Mouse (Mus musculus): ENCODE measurements at regions not wholly inside any gene's neighbourhood (a gene's known extent, or its start where the extent isn't known, plus 50 kb on each side); places are given as distances from the start of the nearest gene placed in this dataset.
A peak's percentile ranks its signal among the peaks of the same experiment; 100 is the strongest.

DNA sequence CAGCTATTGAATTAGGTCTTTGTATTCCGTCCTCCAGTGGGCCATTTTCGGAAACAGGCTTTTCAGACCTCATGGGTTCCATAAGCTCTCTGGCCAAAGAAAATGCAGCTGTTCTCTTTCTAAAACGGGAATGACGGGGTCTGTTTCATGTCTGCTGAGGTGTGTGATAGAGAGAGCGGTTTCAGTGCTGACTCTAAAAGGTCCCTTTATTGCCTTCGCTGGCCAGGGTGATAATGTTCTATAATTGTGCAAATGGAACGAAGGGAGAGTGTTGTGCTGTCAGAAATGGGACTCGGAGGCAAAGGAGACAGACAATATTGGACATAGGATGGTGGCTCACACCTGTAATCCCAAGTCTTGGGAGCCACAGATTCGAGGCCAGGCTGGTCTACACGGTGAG, 53.5 kb upstream of the Osbpl8 start:
- DNase-seq (ENCODE audit: low spot score) = no peak

DNA sequence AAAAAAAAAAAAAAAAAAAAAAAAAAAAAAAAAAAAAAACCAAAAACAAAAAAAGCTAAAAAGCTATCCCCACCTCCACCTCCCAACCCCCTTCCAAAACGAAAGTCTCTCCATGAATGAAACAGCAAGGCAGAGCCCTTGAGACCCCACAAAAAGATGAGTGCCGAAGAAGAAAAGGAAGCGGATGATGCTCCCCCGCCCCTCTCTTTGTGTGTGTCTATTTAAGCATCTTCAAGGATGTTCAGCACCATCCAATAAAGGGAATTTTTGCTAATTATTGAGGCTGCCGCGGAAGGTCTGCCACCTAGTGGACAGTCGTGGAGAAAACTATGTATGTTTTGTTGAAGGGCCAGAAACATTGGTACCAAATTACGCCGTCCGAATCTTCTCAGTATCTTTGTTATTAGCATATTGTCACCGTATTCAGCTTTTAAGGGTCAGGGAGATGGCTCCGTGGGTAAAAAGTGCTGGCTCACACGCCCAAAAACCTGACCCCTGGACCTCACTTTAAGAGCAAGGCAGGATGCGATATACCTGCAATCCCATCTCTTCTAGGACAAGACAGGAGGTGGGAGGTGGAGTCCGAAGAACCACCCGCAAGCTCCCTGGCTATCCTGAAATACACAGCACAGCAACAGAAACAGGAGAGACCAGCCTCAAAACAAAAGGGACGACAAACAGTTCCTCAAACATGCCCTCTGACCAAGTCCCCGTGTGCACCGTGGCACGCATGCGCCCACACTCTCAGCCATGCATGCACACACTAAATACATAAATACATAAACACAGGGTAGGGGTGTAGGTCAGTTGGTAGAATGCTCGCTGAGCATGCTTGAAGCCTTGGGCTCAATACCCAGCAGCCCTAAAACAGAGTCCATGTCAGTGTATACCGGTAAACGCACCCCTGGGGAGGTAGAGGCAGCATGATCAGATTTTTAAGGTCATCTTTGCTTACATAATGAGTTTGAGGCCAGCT, 55.6 kb upstream of the Osbpl8 start:
- DNase-seq (ENCODE audit: low spot score) = peak; percentile 49

DNA sequence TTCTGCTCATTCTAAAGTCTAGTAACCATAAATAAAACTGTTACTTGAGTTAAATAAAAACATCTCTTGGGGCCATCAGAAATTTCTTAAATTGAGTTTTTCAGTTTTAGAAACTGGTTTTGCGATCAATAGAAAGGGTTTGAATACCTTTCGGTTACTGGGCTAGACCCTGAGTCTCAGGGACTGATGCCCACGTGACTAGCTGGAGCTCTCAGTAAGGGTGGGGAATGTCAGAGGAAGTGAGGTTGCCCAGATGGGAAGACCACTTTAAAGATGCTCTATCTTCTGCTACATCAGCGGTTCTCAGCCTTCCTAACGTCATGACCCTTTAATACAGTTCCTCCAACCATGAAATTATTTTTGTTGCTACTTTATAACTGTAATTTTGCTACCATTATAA, 56.7 kb upstream of the Osbpl8 start:
- no peak for DNase-seq (ENCODE audit: low spot score)

DNA sequence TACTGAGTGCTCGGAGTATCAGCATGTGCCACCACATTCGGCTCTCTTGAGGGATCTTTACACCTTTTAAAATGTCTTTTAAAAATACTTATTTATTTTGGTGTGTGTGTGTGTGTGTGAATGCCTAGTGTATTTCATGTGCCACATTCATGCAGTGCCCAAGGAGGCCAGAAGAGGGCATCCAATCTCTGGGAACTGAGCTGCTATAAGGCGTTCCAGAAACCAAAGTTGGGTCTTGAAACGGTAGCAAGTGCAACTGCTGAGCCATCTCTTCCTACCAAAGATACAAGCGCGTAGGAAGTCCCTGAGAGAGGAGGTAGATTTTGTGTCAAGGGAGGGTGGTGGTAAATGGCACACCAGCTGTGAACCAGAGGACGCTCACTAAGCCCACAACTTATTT, 57.2 kb upstream of the Osbpl8 start:
- peak; percentile 62 for DNase-seq (ENCODE audit: low spot score)

DNA sequence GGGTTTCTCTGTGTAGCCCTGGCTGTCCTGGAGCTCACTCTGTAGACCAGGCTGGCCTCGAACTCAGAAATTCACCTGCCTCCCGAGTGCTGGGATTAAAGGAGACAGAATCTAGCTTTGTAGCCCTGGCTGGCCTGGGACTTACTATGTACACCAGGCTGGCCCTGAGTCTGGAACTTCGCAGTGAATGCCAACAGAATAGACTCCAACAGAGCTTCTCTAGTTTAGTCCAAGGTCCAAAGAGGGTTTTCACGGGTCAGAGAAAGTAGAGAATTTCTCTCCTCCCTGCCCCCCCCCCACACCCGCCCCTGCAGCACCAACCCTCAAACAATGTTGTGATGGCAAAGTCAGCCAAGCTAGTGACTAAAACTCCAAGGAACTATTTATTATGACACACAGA, 58.1 kb upstream of the Osbpl8 start:
- no peak for DNase-seq (ENCODE audit: low spot score)

DNA sequence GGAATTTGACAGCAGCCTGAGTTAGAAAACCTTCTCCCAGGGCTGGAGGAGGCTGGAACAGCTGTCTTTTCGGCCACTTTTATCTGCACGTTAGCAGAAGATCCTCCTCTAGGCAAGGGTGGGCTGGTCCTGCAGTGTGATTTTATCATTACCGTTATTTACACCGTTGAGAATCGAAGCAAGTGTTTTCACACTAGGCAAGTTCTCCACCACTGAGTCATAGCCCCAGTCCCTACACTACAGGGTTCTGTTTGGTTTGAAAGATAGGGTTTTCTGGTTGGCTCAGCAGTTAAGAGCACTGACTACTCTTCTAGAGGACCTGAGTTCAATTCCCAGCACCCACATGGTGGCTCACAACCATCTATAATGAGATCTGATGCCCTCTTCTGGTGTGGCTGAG, 58.9 kb upstream of the Osbpl8 start:
- DNase-seq (ENCODE audit: low spot score) = no peak

DNA sequence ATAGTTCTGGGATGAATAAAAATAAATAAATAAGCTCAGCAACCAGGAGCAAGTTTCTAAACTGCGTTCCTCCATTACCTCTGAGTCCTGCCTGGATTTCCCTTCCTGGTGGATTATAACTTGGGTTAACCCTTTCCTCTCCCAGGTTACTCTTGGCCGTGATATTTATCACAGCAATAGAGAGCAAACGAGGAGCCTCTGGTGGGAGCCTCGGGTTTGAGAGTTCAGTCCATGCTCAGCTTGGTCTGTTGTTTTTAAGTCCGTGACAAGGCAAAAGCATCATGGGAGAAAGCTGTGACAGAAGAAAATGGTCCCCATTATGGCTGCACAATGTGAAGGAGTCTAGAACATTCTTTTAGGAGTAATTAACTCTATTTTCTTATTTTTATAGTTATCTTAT, 61.0 kb upstream of the Osbpl8 start:
- no peak for DNase-seq (ENCODE audit: low spot score)

DNA sequence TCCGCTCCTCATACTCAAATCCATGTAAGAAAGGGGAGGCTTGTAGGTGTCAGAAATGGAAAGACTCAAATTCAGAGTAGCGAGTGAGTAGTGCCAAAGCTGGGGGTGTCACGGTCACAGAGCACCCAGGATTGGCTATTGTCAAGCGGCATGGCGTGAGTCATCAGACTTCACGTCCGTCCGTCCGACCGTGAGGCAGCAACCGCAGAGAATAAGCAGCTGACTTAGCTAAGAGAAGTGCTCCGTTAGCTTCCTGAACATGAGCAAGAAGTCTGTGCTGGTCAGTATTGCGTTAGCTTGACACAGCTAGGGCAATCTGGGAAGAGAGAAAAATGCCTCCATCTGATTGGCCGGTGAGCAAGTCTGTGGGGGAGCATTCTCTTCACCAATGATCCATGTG, 61.5 kb upstream of the Osbpl8 start:
- DNase-seq (ENCODE audit: low spot score) = no peak

DNA sequence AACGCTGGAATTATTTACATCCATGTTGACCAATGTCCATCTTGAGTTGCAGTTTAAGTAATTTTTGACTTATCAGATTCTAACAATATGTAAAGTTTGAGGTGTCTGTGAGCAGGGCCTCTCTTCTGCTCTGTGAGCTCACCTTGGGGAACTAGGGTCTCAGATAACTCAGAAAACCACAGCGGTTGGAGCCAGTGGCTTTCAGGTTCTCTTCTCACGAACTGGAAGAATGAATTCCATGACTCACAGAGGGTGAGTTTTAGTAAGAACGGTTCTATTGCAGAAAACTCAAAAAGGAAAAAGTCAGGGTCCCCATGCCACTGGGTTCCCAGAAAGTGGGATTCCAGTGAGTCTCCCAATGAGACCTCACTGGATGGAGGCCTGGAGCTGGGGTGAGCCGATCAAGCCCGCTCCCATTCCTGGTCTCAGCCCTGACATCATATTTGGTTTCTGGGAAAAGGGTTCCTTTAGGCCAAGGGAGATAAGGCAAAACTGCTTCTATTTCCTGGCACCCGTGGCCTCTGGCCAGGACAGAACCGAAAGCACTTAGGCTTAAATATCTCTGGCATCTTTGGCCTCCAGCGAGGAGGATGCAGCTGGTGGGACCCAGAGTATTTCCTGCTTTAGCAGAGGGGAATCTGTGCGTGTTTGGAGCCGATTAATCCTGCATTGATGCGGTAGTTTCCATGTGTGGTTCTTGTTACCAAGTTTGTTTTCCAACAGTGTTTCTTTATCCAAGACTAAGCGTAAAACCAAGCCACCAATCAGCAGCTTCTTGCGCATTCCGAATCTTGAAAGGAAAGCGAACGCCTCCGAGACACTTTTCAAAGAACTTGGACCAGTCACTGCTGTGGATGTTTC, 62.4 kb upstream of the Osbpl8 start:
- DNase-seq (ENCODE audit: low spot score) = no peak

DNA sequence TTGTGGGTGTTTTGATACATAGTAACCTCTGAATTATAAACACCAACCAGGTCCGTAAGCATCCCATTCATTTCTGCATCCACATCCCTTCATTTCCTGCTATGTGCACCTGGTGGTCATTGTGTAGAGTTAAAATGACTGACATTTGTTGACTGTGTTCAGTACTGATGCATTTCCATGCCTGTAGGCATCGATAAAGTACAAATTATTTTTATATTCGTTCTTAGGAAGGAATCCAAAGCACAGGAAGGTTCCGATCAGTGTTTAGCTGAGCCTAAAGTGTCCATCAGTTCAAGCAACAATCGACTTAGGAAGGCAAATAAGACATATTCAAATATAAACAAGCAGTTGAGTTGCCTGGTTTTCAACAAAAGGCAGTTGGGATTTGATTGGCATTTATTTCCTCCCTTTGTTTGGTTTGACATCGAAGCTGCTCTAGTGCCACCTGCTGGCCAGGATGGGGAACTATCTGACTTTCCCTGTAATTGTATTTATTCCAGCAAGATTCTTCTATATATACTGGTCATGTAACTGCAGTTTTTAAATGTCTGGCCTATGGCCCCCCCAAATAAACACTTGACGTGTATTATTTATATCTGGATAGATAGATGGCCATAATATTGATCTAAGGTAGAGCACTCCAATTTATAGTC, 64.6 kb upstream of the Osbpl8 start:
- peak; percentile 21 for DNase-seq (ENCODE audit: low spot score)

DNA sequence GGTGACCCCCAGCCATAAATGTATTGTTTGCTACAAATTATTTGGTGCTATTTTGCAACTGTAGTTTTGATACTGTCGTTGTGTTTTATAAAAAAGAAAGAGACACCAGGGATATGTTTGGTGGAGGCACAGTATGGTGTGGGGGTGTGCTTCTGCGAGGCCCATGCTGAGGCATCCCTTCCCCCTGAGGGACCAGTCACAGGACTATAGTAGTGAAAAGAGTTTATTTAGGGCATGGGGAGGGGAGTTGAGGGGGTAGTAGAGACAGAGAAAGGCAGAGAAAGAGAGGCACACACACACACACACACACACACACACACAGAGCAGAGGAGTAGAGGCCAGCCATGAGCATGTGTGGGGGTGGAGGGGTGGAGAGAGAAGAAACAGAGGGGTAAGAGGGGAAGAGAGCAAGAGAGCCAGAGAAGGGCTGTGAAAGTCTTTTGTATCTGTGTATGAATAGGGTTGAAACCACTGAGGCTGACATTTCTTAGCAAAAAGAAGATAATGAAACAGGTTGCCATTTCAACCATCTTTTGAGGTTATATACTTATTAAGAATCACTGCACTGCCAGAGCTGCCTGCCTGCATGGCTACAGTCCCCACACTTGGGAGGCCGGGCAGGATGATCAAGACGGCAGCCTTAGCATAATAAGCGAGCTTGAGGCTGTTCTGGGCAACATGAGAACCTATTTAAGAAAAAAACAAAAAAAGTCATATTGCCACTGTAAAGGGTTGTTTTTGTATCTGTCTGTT, 65.3 kb upstream of the Osbpl8 start:
- DNase-seq (ENCODE audit: low spot score) = no peak

DNA sequence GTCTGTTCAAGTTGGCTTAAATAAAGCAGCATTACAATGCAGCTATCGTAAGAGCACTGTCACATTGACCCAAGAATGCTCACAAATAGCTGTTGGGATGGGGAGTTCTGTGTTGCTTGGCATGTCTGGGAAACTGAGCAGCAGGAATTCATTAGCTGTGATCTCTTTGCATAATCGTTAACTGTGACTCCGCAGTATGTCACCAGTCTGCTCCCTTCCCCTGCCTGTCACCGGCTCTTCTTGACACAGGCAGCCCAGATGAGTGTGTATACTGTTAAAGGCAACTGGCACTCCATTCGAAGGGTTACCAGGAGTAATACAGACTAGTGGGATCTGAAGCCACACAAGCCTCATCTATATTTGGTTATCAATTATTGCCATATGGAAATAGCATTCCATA, 67.3 kb upstream of the Osbpl8 start:
- DNase-seq (ENCODE audit: low spot score) = no peak

DNA sequence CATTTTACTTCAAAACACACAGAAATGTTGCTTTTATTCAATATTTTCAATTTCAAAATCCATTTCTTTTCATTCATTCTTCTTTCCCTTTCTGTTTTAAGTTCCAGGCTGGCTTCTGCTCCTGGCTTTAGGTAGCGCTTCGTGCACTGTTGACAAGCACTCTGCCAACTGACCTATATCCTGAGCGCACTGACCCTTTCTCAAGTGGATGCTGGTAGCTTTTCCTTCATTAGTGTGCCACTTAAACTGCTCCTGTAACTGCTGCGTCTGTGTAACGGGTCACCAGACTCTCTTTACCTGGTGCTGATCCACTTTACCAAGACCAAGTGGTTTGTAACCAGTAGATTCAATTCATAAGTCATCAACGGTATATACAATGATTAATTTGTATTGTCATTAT, 67.7 kb upstream of the Osbpl8 start:
- DNase-seq (ENCODE audit: low spot score) = no peak

DNA sequence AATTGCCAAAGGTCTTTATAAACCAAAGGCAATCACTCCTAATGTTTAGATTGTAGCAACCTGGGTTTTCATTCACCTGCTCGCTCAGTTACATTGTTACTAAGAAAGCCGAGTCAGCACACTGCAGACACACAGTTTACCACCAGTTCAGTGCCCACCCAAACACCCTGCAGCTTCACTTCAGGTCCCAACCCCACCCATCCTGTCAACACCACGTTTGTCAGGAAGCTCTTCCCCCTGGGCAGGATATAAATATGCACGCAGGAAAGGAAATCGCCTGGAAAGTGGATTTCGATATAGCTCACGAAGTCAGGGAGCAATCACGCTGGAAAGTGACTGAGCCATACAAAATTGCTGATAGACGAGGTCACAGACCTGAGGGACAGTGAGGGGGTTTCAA, 70.1 kb upstream of the Osbpl8 start:
- no peak for DNase-seq (ENCODE audit: low spot score)

DNA sequence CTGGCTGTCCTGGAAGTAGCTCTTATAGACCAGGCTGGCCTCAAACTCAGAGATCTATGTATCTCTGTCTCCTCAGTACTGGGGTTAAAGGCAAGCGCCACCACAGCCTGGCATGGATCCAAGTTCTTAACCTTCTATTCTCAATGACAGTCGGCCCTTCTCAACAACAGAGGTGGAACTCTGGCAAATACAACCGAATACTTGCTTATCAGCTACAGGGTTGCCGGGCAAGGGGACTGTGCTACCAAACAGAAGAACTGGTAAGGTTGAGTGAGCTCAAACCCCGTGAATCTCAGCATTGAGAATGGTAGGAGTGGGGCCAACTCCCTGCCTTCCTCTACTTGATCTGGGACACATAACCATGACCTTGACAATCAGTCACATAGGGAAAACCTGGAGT, 75.2 kb upstream of the Osbpl8 start:
- no peak for DNase-seq (ENCODE audit: low spot score)

DNA sequence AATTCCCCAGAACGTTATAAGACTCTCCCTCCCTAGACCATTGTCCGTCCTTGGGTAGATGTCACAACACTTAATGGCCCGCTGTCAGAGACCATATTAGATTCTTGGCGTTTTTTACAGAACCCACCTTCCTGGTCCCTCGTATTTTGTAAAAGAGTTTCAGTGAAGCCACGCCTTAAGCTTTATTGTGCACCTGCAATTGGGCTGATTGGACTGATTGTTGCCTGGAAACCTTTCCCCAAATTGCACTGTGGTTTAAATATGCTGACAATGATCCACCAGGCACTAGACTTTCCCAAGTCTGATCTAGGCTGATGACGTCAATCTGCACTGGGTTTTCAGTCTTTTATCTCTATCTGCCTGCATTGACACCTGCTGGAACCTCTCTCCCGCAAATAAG, 75.6 kb upstream of the Zdhhc17 start:
- DNase-seq (ENCODE audit: low spot score) = no peak

DNA sequence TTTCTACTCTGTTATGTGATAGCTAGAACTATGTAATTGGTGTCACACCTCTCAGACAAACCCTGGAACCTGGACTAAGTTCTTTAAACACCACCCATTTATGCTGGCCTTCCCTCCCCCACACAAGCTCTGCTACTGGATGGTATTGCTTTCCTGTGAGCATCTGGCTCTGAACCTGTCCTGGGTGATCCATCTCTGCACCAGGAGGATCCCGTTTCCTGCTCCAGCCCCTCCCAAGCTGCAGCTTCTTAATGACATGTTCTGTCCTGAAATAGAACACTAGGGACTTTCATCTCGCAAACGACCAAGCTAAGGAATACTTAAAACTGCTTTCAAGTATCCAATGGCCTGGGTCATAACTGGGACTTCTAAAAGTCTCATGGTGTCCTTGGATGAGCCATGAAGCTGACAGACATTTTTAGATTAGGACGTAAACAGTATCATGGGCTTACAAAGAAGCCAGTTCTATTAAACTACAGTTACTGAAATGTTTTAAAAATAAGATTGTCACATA, 74.4 kb upstream of the Zdhhc17 start:
- DNase-seq (ENCODE audit: low spot score) = no peak

DNA sequence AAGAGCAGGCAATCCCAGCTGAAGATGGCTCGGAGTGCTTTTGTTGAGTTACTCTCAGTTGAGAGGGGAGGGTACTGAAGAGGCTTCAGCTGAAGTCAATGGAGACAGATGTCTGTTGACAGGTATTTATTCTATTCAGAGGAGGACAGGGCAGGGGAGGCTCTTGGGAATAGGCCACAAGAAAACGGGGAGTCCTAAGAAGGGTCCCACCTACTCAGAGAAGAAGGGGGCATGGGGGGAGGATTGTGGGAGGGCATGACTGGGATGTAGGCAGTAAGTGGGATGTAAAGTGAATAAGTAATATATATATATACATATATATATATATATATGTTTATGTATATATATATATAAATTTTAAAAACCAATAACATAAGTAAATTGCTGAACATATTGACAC, 73.9 kb upstream of the Zdhhc17 start:
- DNase-seq (ENCODE audit: low spot score) = no peak

DNA sequence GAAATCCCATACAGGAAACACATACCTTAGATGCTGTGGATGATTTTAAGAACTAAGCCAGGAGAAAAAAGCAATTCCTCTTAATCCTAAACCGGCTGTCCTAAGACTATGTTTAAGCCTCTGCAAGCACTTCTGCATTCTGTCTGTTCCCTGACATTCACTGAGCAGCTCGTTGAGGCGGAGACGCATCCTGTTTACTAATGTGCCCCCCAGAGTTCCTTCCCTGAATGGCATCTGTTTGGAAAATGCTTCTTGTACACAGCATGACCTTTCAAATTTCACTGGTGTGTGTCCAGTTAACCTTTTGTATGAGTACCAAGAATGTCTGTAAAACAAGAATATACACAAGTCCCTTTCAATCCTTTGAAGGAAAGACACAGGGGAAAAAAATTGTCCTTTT, 73.4 kb upstream of the Zdhhc17 start:
- DNase-seq (ENCODE audit: low spot score) = no peak

DNA sequence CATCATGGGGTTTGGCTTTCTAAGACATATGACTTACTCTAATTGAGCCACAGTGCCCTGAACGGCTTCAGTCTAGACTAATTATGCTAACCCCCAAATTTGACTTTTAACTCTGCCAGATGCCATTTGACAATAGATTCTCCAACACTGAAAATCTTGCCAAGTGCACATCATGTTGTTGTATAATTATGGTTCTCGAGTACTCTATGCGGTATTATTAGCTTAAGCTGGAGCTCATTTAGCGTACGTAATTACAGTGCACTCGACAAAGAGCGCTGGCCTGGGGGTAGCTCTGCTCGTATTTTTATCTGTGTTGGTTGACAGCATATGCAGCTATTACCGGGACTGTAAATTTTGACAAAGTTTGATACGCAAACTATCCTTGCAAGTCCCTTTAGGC, 70.4 kb upstream of the Zdhhc17 start:
- no peak for DNase-seq (ENCODE audit: low spot score)

DNA sequence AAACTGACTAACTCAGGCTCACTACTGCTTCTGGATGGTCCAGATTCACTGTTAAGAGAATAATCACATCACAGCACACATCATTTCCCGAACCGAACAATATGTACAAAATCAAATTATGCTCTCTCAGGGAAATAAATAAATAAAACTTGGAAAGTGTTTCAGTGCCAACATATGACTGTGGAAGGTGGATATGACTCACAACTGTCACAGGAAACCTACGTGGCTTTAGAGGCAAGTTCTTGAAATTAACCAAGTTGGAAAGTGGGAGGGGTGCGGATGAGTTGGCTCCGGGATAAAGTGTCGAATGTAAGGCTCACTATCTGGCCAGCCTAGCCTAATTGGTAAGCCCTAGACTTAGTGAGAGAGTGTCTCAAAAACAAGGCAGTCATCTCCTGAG, 69.1 kb upstream of the Zdhhc17 start:
- DNase-seq (ENCODE audit: low spot score) = no peak

DNA sequence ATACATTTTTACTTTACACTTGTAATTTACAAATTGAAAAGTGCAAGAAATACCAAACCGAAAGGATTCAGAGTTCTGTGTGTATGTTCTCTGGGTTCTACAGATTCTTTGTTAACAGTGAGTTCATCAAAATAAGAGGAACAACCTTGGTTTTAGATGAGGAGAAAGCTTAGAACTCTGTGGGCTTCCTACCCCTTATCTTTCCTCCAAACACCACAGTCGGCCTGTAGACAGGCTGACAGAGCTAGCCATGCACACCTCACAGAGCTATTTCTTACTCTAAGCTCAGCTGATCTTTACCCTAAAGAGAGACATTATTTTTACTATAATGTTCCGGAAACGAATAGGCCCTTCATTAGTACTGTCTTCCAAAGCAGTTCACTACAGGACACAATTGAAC, 67.7 kb upstream of the Zdhhc17 start:
- no peak for DNase-seq (ENCODE audit: low spot score)
